Mouse (Mus musculus): ENCODE measurements around the gene Erp27. TPM values are rescaled to one million over a fixed set of nuclear protein-coding genes. Genes with fewer than 3 reads are reported as not detected.
A peak's percentile ranks its signal among the peaks of the same experiment; 100 is the strongest.

Erp27 gene
- polyA plus RNA-seq, 1 experiment from 2014 or later, result 0.18 TPM

DNA sequence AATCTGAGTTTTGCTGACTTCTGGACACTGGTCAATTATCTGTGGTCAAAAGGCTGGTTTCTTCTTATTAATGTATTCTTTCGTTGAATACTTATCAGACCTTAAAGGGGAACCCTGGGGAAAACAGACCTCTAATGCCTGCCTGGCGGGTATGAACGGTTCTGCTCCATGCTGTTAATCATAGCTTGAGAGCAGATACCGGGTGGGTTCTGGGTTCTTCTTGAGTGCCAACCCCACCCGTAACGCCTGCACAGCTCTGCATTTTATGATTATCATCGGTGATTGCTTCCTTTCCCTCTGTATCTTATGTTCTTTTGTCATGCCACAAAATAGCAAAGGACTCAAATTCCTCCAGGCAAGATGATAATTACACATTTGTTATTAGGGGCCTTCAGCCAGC lies 12.1 kb upstream of the Erp27 start:
- H3K4me2 ChIP-seq (ENCODE audit: low read length), result no peak overlapping the region
- no peaks in the 10 kb centered on the region for H3K36me3 ChIP-seq (ENCODE audit: control insufficient read depth, insufficient read depth, low read length)
- H3K9ac ChIP-seq (ENCODE audit: low read depth, low read length), result no peak overlapping the region
- ATAC-seq, result no peak
- no peak overlapping the region for H3K27ac ChIP-seq (ENCODE audit: low read length)
- 72% methylated on average over 7 of the region's 7 CpGs for WGBS
- H3K9me3 ChIP-seq (replicated peaks; ENCODE audit: control insufficient read depth, low read length, poor library complexity, severe bottlenecking), result no peaks in the 10 kb centered on the region
- peaks cover 5% of the 10 kb centered on the region; the same call in 1 of the 2 replicates for H3K4me1 ChIP-seq (ENCODE audit: control insufficient read depth, insufficient read depth, low read length)
- no peak overlapping the region for H3K4me3 ChIP-seq (ENCODE audit: low read depth, low read length)
- no peaks in the 10 kb centered on the region for H3K27me3 ChIP-seq (ENCODE audit: control insufficient read depth, insufficient read depth, low read depth, low read length)

DNA sequence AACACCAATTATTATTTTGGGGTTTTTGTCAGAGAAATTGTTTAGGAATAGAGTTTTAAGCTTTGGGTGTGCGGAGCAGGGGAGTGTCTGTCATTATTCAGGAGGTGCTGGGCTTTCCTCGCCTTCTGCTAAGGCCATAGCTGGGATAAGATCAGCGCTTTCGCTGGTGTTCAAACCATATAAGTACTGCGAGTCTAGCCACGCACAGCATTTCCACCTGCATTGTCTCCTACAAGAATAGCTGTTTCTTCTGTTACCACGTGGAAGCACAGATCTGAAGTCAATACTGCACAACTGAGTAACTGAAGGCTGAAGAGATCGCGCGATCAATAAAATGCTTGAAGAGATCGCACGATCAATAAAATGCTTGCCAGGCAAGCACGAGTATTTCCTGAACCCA lies 9.3 kb upstream of the Erp27 start:
- Histone ChIP-seq H3K27ac (ENCODE audit: low read length) (no peak overlapping the region), H3K36me3 (ENCODE audit: control insufficient read depth, insufficient read depth, low read length) (no peaks in the 10 kb centered on the region), H3K9me3 (replicated peaks; ENCODE audit: control insufficient read depth, low read length, poor library complexity, severe bottlenecking) (no peaks in the 10 kb centered on the region), H3K4me3 (ENCODE audit: low read depth, low read length) (no peak overlapping the region), H3K27me3 (ENCODE audit: control insufficient read depth, insufficient read depth, low read depth, low read length) (no peaks in the 10 kb centered on the region), H3K4me1 (ENCODE audit: control insufficient read depth, insufficient read depth, low read length) (peaks cover 5% of the 10 kb centered on the region; the same call in 1 of the 2 replicates), H3K4me2 (ENCODE audit: low read length) (no peak overlapping the region), H3K9ac (ENCODE audit: low read depth, low read length) (no peak overlapping the region)
- ATAC-seq, result no peak
- 85% methylated on average over 13 of the region's 13 CpGs for WGBS

- Histone ChIP-seq H3K4me3 (ENCODE audit: low read depth, low read length) (no peak overlapping the region), H3K4me1 (ENCODE audit: control insufficient read depth, insufficient read depth, low read length) (peaks cover 5% of the 10 kb centered on the region; the same call in 1 of the 2 replicates), H3K27ac (ENCODE audit: low read length) (peak overlapping the region; percentile 36; the same call in 1 of the 2 replicates), H3K27me3 (ENCODE audit: control insufficient read depth, insufficient read depth, low read depth, low read length) (no peaks in the 10 kb centered on the region), H3K4me2 (ENCODE audit: low read length) (no peak overlapping the region), H3K9ac (ENCODE audit: low read depth, low read length) (no peak overlapping the region), H3K9me3 (replicated peaks; ENCODE audit: control insufficient read depth, low read length, poor library complexity, severe bottlenecking) (no peaks in the 10 kb centered on the region), H3K36me3 (ENCODE audit: control insufficient read depth, insufficient read depth, low read length) (no peaks in the 10 kb centered on the region)
- ATAC-seq, result no peak
- 67% methylated on average over 12 of the region's 12 CpGs for WGBS
These were observed 8.7 kb upstream of the Erp27 start for GRCm38 (mm10) chr6:136930677-136931076.

- H3K4me1 ChIP-seq (ENCODE audit: control insufficient read depth, insufficient read depth, low read length), result no peaks in the 10 kb centered on the region
- H3K27ac ChIP-seq (ENCODE audit: low read length), result no peak overlapping the region
- no peak overlapping the region for H3K4me2 ChIP-seq (ENCODE audit: low read length)
- no peaks in the 10 kb centered on the region for H3K9me3 ChIP-seq (replicated peaks; ENCODE audit: control insufficient read depth, low read length, poor library complexity, severe bottlenecking)
- H3K27me3 ChIP-seq (ENCODE audit: control insufficient read depth, insufficient read depth, low read depth, low read length), result no peaks in the 10 kb centered on the region
- WGBS, result 96% methylated on average over 1 of the region's 1 CpGs
- ATAC-seq, result no peak
- no peaks in the 10 kb centered on the region for H3K36me3 ChIP-seq (ENCODE audit: control insufficient read depth, insufficient read depth, low read length)
- no peak overlapping the region for H3K4me3 ChIP-seq (ENCODE audit: low read depth, low read length)
- H3K9ac ChIP-seq (ENCODE audit: low read depth, low read length), result no peak overlapping the region
These were observed 5.6 kb upstream of the Erp27 start for GRCm38 (mm10) chr6:136927626-136928025.

DNA sequence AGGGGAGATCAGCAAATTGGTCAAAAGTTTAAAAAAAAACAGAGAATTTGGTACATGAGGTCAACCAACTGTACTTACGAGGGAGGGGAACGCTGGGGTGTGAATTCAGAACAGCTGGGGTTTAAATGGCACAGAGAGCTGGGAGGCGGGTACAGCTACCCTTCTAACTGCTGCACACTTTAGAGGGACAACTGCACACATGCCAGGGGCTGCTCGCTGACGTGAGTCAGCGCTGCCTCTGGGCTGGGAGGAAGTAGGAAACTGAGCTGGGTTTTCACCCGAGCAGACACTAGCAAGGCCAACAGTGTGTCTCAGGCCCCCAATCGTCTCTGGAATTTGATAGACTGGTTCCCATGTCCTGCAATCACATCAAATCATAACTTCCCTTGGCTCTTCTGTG lies 3.1 kb upstream of the Erp27 start:
- no peak overlapping the region for H3K4me3 ChIP-seq (ENCODE audit: low read depth, low read length)
- H3K27ac ChIP-seq (ENCODE audit: low read length), result no peak overlapping the region
- no peaks in the 10 kb centered on the region for H3K36me3 ChIP-seq (ENCODE audit: control insufficient read depth, insufficient read depth, low read length)
- H3K27me3 ChIP-seq (ENCODE audit: control insufficient read depth, insufficient read depth, low read depth, low read length), result no peaks in the 10 kb centered on the region
- H3K9ac ChIP-seq (ENCODE audit: low read depth, low read length), result no peak overlapping the region
- no peaks in the 10 kb centered on the region for H3K9me3 ChIP-seq (replicated peaks; ENCODE audit: control insufficient read depth, low read length, poor library complexity, severe bottlenecking)
- no peaks in the 10 kb centered on the region for H3K4me1 ChIP-seq (ENCODE audit: control insufficient read depth, insufficient read depth, low read length)
- H3K4me2 ChIP-seq (ENCODE audit: low read length), result no peak overlapping the region
- WGBS, result 79% methylated on average over 8 of the region's 8 CpGs
- ATAC-seq, result no peak

DNA sequence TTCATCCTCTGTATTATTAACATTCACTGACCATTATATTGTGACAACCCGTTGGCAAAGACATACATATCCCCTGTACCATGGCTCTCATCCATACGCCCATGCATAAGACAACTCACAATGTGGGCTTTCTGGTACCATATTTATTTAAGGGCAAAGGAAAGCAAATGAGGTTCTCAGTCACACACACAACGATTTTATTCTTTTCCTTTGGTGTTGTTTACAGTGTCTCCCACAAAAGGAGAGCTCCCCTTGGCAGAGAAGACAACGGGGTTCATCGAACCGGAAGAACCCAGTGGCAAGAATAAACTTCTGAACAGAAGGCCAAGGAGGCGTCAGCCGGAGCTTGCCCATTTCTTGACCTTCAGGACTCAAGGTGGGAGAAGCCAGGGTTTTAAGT lies 1.6 kb upstream of the Erp27 start, which contains the start of gene Pde6h:
Gene Pde6h (plus strand): TSS at position 301 of the 400 bp plus-strand sequence.
- no peak within 1 kb of the TSS for H3K4me2 ChIP-seq (ENCODE audit: low read length)
- H3K4me3 ChIP-seq (ENCODE audit: low read depth, low read length), result no peak within 1 kb of the TSS
- ATAC-seq, result no peak
- H3K4me1 ChIP-seq (ENCODE audit: control insufficient read depth, insufficient read depth, low read length), result no peaks in the 10 kb centered on the region
- no peaks in the 10 kb centered on the region for H3K27me3 ChIP-seq (ENCODE audit: control insufficient read depth, insufficient read depth, low read depth, low read length)
- no peaks in the 10 kb centered on the region for H3K9me3 ChIP-seq (replicated peaks; ENCODE audit: control insufficient read depth, low read length, poor library complexity, severe bottlenecking)
- 93% methylated on average over 8 of the region's 8 CpGs for WGBS
- H3K9ac ChIP-seq (ENCODE audit: low read depth, low read length), result no peak within 1 kb of the TSS
- H3K27ac ChIP-seq (ENCODE audit: low read length), result no peak within 1 kb of the TSS
- H3K36me3 ChIP-seq (ENCODE audit: control insufficient read depth, insufficient read depth, low read length), result no peaks in the 10 kb centered on the region

DNA sequence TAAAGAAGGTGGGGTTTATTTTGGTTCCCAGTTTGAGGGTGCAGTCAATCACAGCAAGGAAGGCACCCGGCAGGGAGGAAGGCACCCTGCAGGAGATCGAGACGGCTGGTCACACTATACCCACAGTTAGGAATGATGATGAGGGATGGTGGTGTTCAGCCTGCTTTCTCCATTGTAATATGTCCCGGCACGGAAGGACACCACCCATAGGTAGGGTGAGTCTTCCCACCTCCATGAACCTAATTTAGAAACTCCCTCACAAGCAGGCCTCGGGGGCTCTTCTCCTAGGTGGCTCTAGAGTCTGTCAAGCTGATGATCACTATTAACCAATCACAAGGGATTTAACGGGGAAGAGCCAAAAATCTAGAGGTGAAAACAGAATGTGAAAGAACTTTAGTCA lies 891 bp upstream of the Erp27 start:
- H3K36me3 ChIP-seq (ENCODE audit: control insufficient read depth, insufficient read depth, low read length), result no peaks in the 10 kb centered on the region
- H3K4me1 ChIP-seq (ENCODE audit: control insufficient read depth, insufficient read depth, low read length), result no peaks in the 10 kb centered on the region
- H3K9ac ChIP-seq (ENCODE audit: low read depth, low read length), result no peak overlapping the region
- no peak overlapping the region for H3K4me3 ChIP-seq (ENCODE audit: low read depth, low read length)
- H3K27me3 ChIP-seq (ENCODE audit: control insufficient read depth, insufficient read depth, low read depth, low read length), result no peaks in the 10 kb centered on the region
- ATAC-seq, result no peak
- no peak overlapping the region for H3K27ac ChIP-seq (ENCODE audit: low read length)
- H3K9me3 ChIP-seq (replicated peaks; ENCODE audit: control insufficient read depth, low read length, poor library complexity, severe bottlenecking), result no peaks in the 10 kb centered on the region
- 87% methylated on average over 7 of the region's 7 CpGs for WGBS
- H3K4me2 ChIP-seq (ENCODE audit: low read length), result no peak overlapping the region

DNA sequence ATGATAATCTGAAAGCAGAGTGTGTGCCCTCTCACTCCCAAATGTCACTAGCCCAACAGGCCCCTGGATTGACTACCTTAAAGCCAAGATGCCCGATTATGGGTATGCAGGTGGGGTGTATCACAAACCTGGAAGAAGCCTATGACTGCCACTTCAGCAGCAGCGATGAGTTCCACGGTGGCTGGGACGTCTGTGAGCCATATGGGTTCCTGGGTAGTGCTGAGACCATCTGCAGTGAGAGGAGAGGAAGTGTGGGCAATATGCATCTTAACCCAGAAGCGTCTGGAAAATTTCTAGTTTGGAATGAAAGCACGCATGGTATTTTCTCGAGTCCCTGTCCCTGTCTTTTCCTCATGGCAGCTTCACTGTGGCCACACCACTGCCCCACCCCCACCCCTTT lies 379 bp downstream of the Erp27 start:
- Histone ChIP-seq H3K4me1 (ENCODE audit: control insufficient read depth, insufficient read depth, low read length) (no peaks in the 10 kb centered on the region), H3K9ac (ENCODE audit: low read depth, low read length) (no peak overlapping the region), H3K27ac (ENCODE audit: low read length) (no peak overlapping the region), H3K36me3 (ENCODE audit: control insufficient read depth, insufficient read depth, low read length) (no peaks in the 10 kb centered on the region), H3K4me2 (ENCODE audit: low read length) (no peak overlapping the region), H3K9me3 (replicated peaks; ENCODE audit: control insufficient read depth, low read length, poor library complexity, severe bottlenecking) (no peaks in the 10 kb centered on the region), H3K4me3 (ENCODE audit: low read depth, low read length) (no peak overlapping the region), H3K27me3 (ENCODE audit: control insufficient read depth, insufficient read depth, low read depth, low read length) (no peaks in the 10 kb centered on the region)
- WGBS, result 79% methylated on average over 7 of the region's 7 CpGs
- ATAC-seq, result no peak

DNA sequence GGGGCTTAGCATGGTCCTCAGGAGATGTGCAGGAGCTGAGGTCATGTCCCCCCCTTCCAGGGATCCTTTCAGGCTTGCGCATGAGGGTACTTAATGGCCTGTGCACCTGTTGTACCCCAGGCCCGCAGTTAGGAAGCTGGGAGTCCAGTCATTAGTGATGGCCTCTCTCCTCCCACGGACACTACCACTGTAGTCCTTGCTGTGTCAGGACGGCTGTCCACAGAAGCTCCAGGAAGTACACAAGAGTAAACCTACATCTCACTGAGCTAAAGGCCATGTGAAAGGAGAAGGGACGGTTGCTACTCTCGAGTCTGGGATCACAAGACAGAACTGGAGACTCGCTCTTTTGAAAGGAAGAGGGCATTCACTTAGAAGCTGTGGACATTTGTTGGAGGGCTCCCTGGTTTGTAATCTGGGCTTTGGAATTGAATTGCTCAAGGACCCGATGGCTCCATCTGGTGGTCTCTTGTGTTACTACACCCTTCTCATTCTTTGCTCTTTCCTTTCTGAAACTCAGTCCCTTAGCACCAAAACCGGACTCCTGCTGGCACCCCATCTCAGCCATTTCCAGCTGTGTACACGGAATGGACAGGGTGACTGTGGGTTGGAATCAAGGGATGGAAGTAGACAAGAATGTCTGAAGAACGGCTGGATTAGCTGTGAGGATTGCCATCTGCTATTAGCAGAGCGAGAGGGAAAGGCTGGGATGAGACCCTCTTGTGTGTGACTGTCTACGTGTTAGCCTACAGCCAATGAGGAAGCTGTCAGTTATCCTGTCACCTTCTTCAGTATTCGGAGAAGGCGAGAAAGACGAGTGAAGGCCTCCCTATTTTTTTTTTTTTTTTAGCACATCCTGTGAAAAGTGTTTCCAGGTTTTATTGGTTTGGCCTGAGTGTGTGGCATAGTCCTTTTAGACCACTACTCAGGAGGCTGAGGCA lies 1.4 kb downstream of the Erp27 start:
- no peak for ATAC-seq
- no peaks in the 10 kb centered on the region for H3K36me3 ChIP-seq (ENCODE audit: control insufficient read depth, insufficient read depth, low read length)
- no peaks in the 10 kb centered on the region for H3K27me3 ChIP-seq (ENCODE audit: control insufficient read depth, insufficient read depth, low read depth, low read length)
- no peak overlapping the region for H3K4me2 ChIP-seq (ENCODE audit: low read length)
- no peaks in the 10 kb centered on the region for H3K4me1 ChIP-seq (ENCODE audit: control insufficient read depth, insufficient read depth, low read length)
- no peak overlapping the region for H3K4me3 ChIP-seq (ENCODE audit: low read depth, low read length)
- WGBS, result 45% methylated on average over 16 of the region's 16 CpGs
- no peak overlapping the region for H3K9ac ChIP-seq (ENCODE audit: low read depth, low read length)
- H3K9me3 ChIP-seq (replicated peaks; ENCODE audit: control insufficient read depth, low read length, poor library complexity, severe bottlenecking), result no peaks in the 10 kb centered on the region
- no peak overlapping the region for H3K27ac ChIP-seq (ENCODE audit: low read length)

Measured in midbrain, embryonic 16.5 days (tissue).